Mouse (Mus musculus): ENCODE data around the gene Cd24a. TPM values are rescaled to one million over a fixed set of nuclear protein-coding genes. Genes with fewer than 3 reads are reported as not detected.

The Cd24a gene
- 278 TPM for polyA plus RNA-seq (2014; fragmentation: Illumina TruSeq; extraction: RNeasy Lipid Tissue Mini Kit (QIAGEN cat#74804))

GRCm38 (mm10) chr10:43577997-43578331 is at the start of gene Cd24a:
TSS of gene Cd24a (plus strand) at chr10:43578284.

GRCm38 (mm10) chr10:43540442-43541152 is 37.5 kb upstream of the Cd24a start, which contains the start of gene 1700021F05Rik:
TSS of gene 1700021F05Rik (minus strand) at chr10:43540994.

Other genes with a start within 250 kb of the Cd24a start
- 7.8 TPM for gene Bend3, start 99.5 kb upstream of the Cd24a start, polyA plus RNA-seq (2014; fragmentation: Illumina TruSeq; extraction: RNeasy Lipid Tissue Mini Kit (QIAGEN cat#74804))
- not detected for gene Gm9803, start 54.2 kb upstream of the Cd24a start, polyA plus RNA-seq (2014; fragmentation: Illumina TruSeq; extraction: RNeasy Lipid Tissue Mini Kit (QIAGEN cat#74804))
- 74.5 TPM for gene 1700021F05Rik, start 37.3 kb upstream of the Cd24a start, polyA plus RNA-seq (2014; fragmentation: Illumina TruSeq; extraction: RNeasy Lipid Tissue Mini Kit (QIAGEN cat#74804))

Measured in ovary, adult 10 weeks (tissue).